Mouse (Mus musculus): Measurements from ENCODE around the gene Kcnj6. TPM values are rescaled to one million over a fixed set of nuclear protein-coding genes. Genes with fewer than 3 reads are reported as not detected.

The Kcnj6 gene
- polyA plus RNA-seq, 1 experiment, result not detected

DNA sequence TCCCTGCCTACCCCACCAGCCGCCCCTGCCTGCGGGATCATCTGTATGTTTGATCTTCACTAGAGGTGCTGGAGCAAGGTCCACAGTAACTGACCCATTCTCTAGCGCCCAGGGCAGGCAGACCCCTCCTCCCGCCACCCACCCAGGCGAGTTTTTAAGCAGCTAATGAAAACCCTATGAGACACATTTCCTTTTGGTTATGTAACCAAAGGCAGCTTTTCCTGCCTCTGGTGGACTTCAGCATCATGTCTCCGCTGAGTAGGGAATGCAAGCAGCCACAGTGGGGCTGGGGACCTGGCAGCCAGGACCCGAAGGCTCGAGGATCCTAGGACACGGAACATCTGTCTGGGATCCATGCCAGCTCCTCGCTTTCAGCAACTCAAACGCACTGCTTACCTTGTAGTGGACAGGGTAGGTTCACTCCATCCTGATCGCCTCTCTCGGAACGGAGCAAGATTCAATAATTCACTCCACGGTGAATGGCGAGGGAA lies 665 bp downstream of the Kcnj6 start:
- no peak overlapping the region for H3ac ChIP-seq (ENCODE audit: control insufficient read depth, insufficient read length, low read depth)
- no peaks in the 10 kb centered on the region for H3K79me3 ChIP-seq (ENCODE audit: low read depth)
- no peaks in the 10 kb centered on the region for H3K79me2 ChIP-seq (ENCODE audit: control insufficient read depth, insufficient read depth)
- peaks cover 20% of the 10 kb centered on the region for H3K27me3 ChIP-seq (ENCODE audit: control insufficient read depth, insufficient read depth, insufficient read length)
- TF ChIP-seq MYOD1 (IDR thresholded peaks at IDR 0.05; ENCODE audit: control insufficient read depth, insufficient read length, low read depth) (no peak), FOSL1 (IDR thresholded peaks at IDR 0.05; ENCODE audit: insufficient read depth, low read length, poor library complexity, severe bottlenecking) (no peak), MAX (IDR thresholded peaks at IDR 0.05) (no peak)
- H3K4me3 ChIP-seq (ENCODE audit: insufficient read depth, poor library complexity, severe bottlenecking), result no peak overlapping the region
- H3K36me3 ChIP-seq (ENCODE audit: control insufficient read depth, insufficient read depth), result no peaks in the 10 kb centered on the region

DNA sequence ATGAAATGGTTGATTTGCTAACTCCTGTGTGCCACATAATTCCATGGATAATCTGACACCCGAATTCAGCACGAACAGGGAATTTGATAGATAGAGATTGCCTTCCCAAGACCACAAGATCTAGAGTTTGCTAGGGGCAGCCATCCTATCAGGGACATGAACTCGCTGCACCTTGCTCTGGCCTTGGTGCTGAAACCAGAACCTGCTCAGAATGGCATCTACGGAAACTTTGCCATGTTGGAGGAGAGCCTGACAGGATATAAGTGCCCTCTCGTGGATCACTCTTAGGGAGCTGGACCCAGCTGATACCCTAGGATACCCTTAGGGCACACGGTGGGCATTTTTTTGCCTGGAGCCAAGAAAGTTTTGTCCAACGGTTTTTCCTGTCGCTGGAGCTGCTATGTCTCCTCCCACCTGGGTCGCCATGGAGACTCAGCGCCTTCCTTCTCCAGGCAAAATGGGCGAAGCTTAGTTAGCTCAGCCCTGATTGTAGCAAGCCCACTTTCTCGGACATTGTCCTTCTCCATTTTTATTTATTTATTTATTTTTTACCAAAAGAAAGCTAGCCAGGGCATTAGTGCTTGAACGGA lies 1.9 kb downstream of the Kcnj6 start:
- H3K79me3 ChIP-seq (ENCODE audit: low read depth), result no peaks in the 10 kb centered on the region
- H3ac ChIP-seq (ENCODE audit: control insufficient read depth, insufficient read length, low read depth), result no peak overlapping the region
- H3K79me2 ChIP-seq (ENCODE audit: control insufficient read depth, insufficient read depth), result no peaks in the 10 kb centered on the region
- no peak overlapping the region for H3K4me3 ChIP-seq (ENCODE audit: insufficient read depth, poor library complexity, severe bottlenecking)
- H3K27me3 ChIP-seq (ENCODE audit: control insufficient read depth, insufficient read depth, insufficient read length), result peaks cover 14% of the 10 kb centered on the region
- H3K36me3 ChIP-seq (ENCODE audit: control insufficient read depth, insufficient read depth), result no peaks in the 10 kb centered on the region
- TF ChIP-seq FOSL1 (IDR thresholded peaks at IDR 0.05; ENCODE audit: insufficient read depth, low read length, poor library complexity, severe bottlenecking) (no peak), USF1 (IDR thresholded peaks at IDR 0.05; ENCODE audit: low read depth) (no peak), MAX (IDR thresholded peaks at IDR 0.05) (no peak), CTCF (IDR thresholded peaks at IDR 0.05; ENCODE audit: control insufficient read depth, insufficient read depth, insufficient read length) (no peak), MYOG (IDR thresholded peaks at IDR 0.05; ENCODE audit: control insufficient read depth, extremely low read depth, insufficient read length) (no peak), MYOD1 (IDR thresholded peaks at IDR 0.05; ENCODE audit: control insufficient read depth, insufficient read length, low read depth) (no peak), CEBPB (IDR thresholded peaks at IDR 0.05; ENCODE audit: low read depth) (no peak)

DNA sequence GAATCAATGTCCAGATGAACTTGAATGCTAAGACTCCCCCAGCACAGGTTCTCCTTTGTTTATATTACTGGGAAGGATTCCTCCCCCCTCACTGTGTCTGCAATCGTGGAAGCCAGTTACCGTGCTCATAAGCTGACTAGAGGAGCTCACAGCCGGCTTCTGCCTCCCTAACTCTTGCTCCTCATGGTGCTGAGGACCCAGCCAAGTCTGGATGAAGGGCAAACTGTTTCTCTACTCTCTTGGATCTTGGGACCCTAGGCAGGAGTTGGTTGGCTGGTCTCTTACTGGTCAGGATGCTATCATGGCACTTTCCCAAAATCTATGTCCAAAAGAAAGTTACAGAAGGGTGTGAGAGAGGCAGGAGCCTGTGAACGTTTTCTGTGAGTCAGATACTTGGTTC lies 2.6 kb downstream of the Kcnj6 start:
- Histone ChIP-seq H3K4me3 (ENCODE audit: insufficient read depth, poor library complexity, severe bottlenecking) (no peak overlapping the region), H3K36me3 (ENCODE audit: control insufficient read depth, insufficient read depth) (no peaks in the 10 kb centered on the region), H3K27me3 (ENCODE audit: control insufficient read depth, insufficient read depth, insufficient read length) (peaks cover 14% of the 10 kb centered on the region), H3K79me2 (ENCODE audit: control insufficient read depth, insufficient read depth) (no peaks in the 10 kb centered on the region), H3K79me3 (ENCODE audit: low read depth) (no peaks in the 10 kb centered on the region), H3ac (ENCODE audit: control insufficient read depth, insufficient read length, low read depth) (no peak overlapping the region)
- TF ChIP-seq CTCF (IDR thresholded peaks at IDR 0.05; ENCODE audit: control insufficient read depth, insufficient read depth, insufficient read length), result no peak
- no peak for TF ChIP-seq MAX (IDR thresholded peaks at IDR 0.05)
- no peak for TF ChIP-seq CEBPB (IDR thresholded peaks at IDR 0.05; ENCODE audit: low read depth)
- TF ChIP-seq MYOD1 (IDR thresholded peaks at IDR 0.05; ENCODE audit: control insufficient read depth, insufficient read length, low read depth), result no peak
- no peak for TF ChIP-seq USF1 (IDR thresholded peaks at IDR 0.05; ENCODE audit: low read depth)
- TF ChIP-seq MYOG (IDR thresholded peaks at IDR 0.05; ENCODE audit: control insufficient read depth, extremely low read depth, insufficient read length), result no peak
- TF ChIP-seq FOSL1 (IDR thresholded peaks at IDR 0.05; ENCODE audit: insufficient read depth, low read length, poor library complexity, severe bottlenecking), result no peak

DNA sequence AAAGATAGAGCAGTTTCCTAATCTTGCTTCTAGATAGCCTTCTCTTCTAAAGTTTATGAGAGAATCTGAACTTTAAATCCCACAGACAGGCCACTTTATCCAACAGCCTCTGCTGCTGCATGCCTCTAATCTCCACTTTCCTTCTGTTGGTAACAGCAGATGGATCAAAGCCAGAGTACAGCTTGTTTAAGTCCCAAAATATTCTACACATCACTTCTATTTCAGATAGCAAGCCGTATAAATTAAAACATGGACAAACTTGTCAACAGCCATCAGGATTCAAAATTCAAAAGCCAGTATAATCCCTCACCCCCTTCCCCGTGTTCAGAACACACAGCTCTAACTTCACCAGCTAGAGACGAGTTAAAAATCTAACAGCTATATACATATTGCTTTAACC lies 3.4 kb downstream of the Kcnj6 start:
- Histone ChIP-seq H3K4me3 (ENCODE audit: insufficient read depth, poor library complexity, severe bottlenecking) (no peak overlapping the region), H3K79me3 (ENCODE audit: low read depth) (no peaks in the 10 kb centered on the region), H3ac (ENCODE audit: control insufficient read depth, insufficient read length, low read depth) (no peak overlapping the region), H3K79me2 (ENCODE audit: control insufficient read depth, insufficient read depth) (no peaks in the 10 kb centered on the region), H3K36me3 (ENCODE audit: control insufficient read depth, insufficient read depth) (no peaks in the 10 kb centered on the region), H3K27me3 (ENCODE audit: control insufficient read depth, insufficient read depth, insufficient read length) (peaks cover 14% of the 10 kb centered on the region)
- TF ChIP-seq MYOD1 (IDR thresholded peaks at IDR 0.05; ENCODE audit: control insufficient read depth, insufficient read length, low read depth) (no peak), MYOG (IDR thresholded peaks at IDR 0.05; ENCODE audit: control insufficient read depth, extremely low read depth, insufficient read length) (no peak), CEBPB (IDR thresholded peaks at IDR 0.05; ENCODE audit: low read depth) (no peak), MAX (IDR thresholded peaks at IDR 0.05) (no peak), CTCF (IDR thresholded peaks at IDR 0.05; ENCODE audit: control insufficient read depth, insufficient read depth, insufficient read length) (no peak), USF1 (IDR thresholded peaks at IDR 0.05; ENCODE audit: low read depth) (no peak), FOSL1 (IDR thresholded peaks at IDR 0.05; ENCODE audit: insufficient read depth, low read length, poor library complexity, severe bottlenecking) (no peak)

DNA sequence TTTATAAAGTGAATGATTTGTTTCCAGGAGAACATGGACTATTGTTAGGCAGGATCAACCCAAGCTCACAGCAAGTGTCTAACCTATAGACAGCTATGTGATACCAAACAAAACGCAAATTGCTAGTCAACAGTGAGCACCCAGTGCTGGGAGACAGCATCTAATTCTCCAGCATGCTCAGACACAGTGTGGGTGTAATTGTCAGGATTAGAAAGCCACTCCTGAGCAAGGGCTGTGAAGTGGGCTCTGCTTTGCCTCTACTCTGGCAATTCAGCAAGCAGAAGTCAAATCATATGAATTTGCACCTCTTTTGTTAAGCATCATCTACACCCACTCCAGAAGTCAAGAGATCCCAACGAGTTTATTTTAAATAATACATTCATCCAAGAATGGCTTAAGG lies 7.4 kb downstream of the Kcnj6 start:
- no peaks in the 10 kb centered on the region for H3K79me3 ChIP-seq (ENCODE audit: low read depth)
- H3K79me2 ChIP-seq (ENCODE audit: control insufficient read depth, insufficient read depth), result no peaks in the 10 kb centered on the region
- no peak overlapping the region for H3K4me3 ChIP-seq (ENCODE audit: insufficient read depth, poor library complexity, severe bottlenecking)
- H3ac ChIP-seq (ENCODE audit: control insufficient read depth, insufficient read length, low read depth), result no peak overlapping the region
- H3K27me3 ChIP-seq (ENCODE audit: control insufficient read depth, insufficient read depth, insufficient read length), result peaks cover 13% of the 10 kb centered on the region
- TF ChIP-seq FOSL1 (IDR thresholded peaks at IDR 0.05; ENCODE audit: insufficient read depth, low read length, poor library complexity, severe bottlenecking) (no peak), MAX (IDR thresholded peaks at IDR 0.05) (no peak), CTCF (IDR thresholded peaks at IDR 0.05; ENCODE audit: control insufficient read depth, insufficient read depth, insufficient read length) (no peak), CEBPB (IDR thresholded peaks at IDR 0.05; ENCODE audit: low read depth) (no peak), MYOD1 (IDR thresholded peaks at IDR 0.05; ENCODE audit: control insufficient read depth, insufficient read length, low read depth) (no peak), USF1 (IDR thresholded peaks at IDR 0.05; ENCODE audit: low read depth) (no peak), MYOG (IDR thresholded peaks at IDR 0.05; ENCODE audit: control insufficient read depth, extremely low read depth, insufficient read length) (no peak)
- no peaks in the 10 kb centered on the region for H3K36me3 ChIP-seq (ENCODE audit: control insufficient read depth, insufficient read depth)

DNA sequence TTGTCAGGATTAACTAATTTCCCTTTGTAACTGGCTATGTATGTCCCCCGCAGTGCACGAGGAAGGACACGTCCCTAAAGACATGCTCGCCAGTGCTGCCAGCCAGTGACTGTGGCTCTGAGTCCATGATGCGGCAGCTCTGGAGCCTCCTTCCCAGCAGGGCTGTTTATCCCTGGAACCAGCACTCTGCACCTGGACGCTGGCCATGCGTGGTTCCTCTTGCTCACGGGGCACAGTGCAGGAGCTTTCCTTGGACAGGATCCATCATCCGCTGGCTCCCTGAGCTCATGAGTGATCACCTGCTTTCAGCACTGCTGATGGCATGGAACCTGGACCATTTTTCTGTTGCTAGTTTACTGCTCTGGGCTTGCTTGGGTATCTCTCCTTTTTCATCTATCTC lies 10.8 kb downstream of the Kcnj6 start:
- Histone ChIP-seq H3K79me2 (ENCODE audit: control insufficient read depth, insufficient read depth) (no peaks in the 10 kb centered on the region), H3K36me3 (ENCODE audit: control insufficient read depth, insufficient read depth) (no peaks in the 10 kb centered on the region), H3K27me3 (ENCODE audit: control insufficient read depth, insufficient read depth, insufficient read length) (peaks cover 13% of the 10 kb centered on the region), H3K79me3 (ENCODE audit: low read depth) (no peaks in the 10 kb centered on the region), H3ac (ENCODE audit: control insufficient read depth, insufficient read length, low read depth) (no peak overlapping the region), H3K4me3 (ENCODE audit: insufficient read depth, poor library complexity, severe bottlenecking) (no peak overlapping the region)
- TF ChIP-seq CEBPB (IDR thresholded peaks at IDR 0.05; ENCODE audit: low read depth) (no peak), CTCF (IDR thresholded peaks at IDR 0.05; ENCODE audit: control insufficient read depth, insufficient read depth, insufficient read length) (no peak), FOSL1 (IDR thresholded peaks at IDR 0.05; ENCODE audit: insufficient read depth, low read length, poor library complexity, severe bottlenecking) (no peak), MYOD1 (IDR thresholded peaks at IDR 0.05; ENCODE audit: control insufficient read depth, insufficient read length, low read depth) (no peak), USF1 (IDR thresholded peaks at IDR 0.05; ENCODE audit: low read depth) (no peak), MYOG (IDR thresholded peaks at IDR 0.05; ENCODE audit: control insufficient read depth, extremely low read depth, insufficient read length) (no peak), MAX (IDR thresholded peaks at IDR 0.05) (no peak)
